Mouse (Mus musculus): ENCODE measurements around the gene Rnf166.
A peak's percentile ranks its signal among the peaks of the same experiment; 100 is the strongest.

Gene Rnf166

DNA sequence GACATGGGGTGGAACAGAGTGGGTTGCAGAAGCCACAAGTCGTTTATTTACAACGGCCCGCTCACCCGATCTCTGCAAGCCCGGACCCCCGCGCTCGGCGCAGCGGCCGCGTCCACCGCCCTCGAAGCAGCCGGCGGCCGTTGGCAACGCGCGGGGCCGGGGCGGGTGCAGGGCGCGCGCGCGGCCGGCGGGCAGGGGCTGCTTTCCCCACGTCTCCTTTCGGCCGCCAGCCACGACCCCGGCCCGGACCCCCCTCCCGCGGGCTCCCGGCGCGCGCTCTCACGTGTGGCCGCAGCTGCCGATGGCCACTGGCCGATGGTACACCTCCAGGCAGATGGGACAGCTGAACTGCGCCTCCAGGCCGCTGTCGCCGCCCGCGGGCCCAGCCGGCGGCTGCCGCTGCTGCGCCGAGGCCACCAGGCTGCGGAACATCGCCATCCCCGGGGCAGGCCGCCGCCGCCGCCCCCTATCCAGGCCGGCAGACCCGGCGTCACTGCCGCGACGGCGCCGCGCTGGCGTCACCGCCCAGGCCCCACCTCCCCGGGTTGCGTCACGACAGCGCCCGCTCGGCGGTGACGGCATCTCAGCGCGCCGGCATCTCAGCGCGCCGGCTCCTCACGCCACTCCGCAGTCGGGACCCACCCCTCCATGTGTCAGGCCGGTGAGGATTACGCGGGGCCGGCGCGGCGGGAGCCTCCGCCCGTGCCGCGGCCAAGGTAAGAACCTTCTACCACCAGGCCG, at the start of gene Rnf166, which contains the start of gene Ctu2:
Gene Rnf166 (minus strand): TSS at position 485 of the 741 bp plus-strand sequence.
Gene Ctu2 (plus strand): TSS at position 564 of the 741 bp plus-strand sequence.
- peak; percentile 82 for DNase-seq (ENCODE audit: low spot score)

DNA sequence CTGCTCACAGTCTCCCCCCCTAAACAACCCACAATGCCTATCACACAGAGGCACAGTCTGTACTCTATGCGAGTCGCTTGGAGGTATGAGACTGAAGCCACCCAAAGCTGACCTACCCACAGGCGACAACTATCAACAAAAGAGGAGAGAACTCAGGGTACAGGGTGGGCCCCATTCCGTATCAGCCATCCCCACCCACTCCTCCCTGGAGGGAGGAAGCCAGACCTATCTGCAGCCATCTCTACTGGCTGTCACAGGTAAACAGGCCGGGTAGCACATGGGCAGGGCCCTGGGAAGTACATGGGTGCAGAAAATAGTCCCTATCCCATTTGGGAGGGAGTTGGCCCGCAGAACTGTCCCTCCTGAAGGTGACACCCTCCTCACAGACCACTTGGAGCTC, 49.1 kb upstream of the Rnf166 start:
- no peak for DNase-seq (ENCODE audit: low spot score)

DNA sequence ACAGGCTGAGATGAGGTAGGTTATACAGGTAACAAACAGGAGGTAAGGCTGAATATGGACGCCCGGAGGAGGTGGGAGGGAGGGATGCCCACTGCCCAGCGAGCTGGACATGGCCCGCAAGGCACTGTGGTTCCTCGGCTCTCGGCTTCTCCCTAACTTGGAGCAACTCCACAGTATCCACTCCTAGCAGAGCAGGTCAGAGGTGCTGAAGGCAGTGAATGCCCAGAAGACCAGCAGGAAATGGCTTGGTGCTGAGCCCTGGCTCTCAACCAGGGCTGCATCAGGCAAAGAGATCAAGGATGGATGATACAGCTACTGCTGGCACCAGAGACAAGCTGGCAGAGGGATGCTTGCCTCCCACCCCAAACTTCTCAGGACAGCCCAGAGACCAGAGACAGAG, 48.6 kb upstream of the Rnf166 start:
- DNase-seq (ENCODE audit: low spot score): no peak

DNA sequence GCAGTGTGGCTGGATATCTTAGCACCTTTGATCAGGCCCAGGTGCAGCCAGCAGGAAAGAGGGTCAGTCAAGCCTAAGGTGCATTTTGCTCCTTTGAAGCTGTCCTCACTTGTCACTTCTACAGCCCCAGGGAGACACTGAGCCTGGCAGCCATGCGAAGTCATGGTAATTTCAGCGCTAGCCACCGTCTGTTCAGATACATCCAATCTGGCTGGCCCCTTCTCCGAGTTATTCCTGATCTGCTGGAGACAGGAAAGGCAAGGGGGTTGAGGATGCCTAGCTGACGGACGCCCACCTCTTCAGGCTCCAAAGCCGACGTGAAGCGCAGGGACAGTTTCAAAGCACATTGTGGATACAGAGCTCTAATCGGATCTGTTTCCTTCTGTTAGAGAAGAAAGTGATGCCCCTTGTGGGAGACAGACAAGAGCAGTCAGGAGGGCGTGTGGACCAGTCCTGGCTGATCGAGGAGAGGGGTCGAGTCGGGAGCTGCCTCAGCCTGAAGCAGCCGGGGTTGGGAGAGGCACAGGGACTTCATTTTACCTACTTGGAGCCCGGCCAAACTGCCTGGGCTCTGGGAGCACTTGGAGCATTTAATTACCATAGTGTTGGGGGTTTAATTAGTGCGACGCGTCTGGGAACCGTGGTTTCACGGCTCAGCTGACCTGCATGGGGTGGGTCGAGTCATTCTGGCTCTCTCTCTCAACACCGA, 47.9 kb upstream of the Rnf166 start:
- DNase-seq (ENCODE audit: low spot score): no peak

DNA sequence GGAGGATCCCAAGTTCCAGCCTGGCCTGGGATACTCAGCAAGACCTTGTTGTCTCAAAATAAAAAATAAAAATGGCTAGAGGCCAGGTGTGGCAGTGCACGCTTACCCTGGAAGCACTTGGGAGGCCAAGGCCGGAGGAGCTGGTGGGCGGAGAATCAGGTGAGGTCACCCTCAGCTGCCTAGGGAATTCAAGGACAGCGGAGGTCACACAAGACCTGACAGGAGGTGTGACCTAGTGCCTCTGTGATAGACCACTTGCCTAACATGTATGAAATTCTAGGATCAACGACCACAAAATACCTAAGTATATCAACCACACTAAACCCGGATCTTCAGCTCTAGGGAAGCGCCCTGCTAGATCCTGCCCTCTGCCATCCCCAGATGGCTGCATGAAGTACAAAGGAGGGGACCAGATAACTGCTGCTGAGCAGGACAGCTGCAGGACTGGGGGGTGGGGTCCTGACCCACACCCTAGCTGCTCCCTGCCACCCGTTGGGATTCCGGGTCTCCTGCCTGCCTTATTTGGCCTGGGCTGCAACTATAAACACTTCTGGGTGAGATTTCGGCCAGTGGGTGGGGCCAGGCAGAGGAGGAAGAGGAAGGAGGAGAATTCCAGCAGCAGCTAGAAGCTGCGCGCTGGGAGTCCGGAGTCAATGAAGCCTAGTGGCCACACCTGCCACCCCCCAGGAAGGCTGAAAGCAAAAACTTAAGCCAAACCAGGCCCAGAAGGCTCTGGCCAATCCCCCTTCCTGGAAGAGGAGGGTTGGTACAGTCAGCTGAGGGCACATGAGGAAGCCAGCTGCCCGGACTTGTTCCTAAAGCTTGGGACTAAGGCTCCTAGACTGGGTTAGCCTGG, 47.2 kb upstream of the Rnf166 start:
- DNase-seq (ENCODE audit: low spot score): no peak

DNA sequence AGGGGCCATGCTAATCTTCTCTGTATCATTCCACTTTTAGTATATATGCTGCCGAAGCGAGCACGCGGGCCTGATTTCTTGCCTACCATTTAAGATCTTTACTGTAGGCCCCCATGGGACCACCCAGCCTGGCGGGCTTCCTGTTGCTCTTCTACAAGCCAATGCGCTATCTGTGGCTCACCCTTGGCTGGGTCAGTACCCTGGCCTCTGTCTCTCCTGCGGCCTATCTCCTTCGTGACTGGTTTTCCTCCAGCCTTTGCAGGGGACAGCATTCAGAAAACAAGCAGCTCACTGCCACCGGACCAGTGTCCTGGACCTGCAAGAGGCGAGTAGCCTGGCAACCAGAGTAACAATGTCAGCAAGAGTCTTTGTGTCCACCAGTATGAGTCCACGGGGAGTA, 44.7 kb upstream of the Rnf166 start:
- no peak for DNase-seq (ENCODE audit: low spot score)

DNA sequence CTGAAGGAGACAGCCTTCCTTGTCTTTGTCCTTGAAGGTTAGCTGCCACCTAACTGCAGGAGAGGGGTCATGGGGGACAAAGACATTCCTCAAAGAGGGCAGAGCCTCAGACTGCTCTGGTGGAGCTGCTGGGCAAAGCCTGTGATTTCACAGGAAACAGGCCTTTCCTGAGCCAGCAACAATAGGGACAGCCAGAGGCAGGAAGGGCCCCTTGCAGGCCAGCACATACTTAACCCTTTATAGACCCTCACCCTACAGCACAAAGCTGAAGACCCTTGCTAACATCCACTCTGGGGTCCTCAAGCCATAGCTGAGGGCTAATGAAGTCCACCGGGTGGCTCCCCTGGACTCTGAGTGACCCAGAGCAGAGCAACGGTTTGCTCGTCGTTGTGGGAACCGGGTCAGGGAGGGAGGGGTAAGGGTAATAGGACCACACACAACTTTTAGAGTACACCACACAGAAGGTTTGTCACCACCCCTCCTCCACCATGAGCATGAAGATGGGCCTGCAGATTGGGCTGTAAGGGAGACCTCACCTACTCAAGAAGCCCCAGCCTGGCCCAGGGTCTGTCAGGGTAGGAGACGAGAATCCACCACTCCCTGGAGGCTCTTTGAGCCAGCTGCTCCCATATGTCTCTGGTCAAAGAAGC, 41.8 kb upstream of the Rnf166 start:
- no peak for DNase-seq (ENCODE audit: low spot score)

DNA sequence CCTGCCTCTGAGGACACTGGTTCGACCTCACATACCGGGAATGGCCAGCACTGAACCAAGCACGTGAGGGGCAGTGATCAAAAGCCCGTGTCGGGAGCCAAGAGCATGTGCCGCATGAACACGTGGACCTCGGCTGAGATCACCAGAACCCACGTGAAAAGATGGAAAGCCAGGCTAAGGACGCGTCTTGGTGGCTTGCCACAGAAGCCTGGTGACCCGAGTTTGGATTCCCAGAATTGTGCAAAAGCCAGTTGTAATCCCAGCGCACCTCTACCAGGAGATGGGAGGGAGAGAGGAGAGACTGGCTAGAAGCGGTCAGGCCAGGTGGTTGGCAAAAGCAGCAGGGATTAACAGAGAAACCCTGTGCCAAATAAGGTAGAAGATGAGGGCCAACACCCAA, 39.8 kb upstream of the Rnf166 start:
- no peak for DNase-seq (ENCODE audit: low spot score)

DNA sequence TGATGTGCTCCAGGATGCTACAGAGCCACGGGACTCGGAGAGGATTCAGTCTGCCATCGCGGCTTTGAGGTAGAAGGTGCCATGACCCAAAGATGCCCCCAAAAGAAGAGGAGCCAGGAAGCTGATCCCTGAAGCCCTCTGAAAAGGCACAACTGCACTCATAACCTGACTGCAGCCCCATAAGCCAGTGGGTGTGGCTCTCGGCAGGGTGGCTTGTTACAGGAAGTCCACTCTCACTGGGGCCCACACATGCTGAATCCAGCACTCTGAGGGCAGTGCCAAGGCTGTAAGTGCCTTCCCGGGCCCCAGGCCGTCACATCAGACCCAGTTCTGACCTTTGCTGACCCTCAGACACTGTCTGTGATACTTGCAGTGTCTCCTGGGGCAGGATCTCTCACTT, 36.5 kb upstream of the Rnf166 start:
- DNase-seq (ENCODE audit: low spot score): no peak

DNA sequence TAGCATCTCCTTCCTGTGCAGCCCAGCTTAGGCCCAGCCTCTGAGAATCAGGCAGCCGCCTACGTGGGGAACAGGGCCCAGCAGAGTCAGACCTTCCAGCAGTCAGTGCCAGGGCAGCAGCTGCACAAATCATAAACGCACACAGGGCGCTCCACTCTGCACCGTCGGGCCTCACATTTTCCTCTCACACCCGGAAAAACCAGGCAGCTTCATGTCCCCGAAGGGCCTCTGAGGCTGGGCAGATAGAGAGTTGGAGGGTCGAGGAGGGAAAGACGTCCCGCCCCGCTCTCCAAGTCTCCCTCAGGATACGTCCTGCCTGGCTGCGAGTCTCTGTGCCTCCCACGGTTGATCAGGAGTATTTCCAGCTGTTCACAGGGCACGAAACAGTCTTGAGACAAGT, 35.7 kb upstream of the Rnf166 start:
- DNase-seq (ENCODE audit: low spot score): no peak

DNA sequence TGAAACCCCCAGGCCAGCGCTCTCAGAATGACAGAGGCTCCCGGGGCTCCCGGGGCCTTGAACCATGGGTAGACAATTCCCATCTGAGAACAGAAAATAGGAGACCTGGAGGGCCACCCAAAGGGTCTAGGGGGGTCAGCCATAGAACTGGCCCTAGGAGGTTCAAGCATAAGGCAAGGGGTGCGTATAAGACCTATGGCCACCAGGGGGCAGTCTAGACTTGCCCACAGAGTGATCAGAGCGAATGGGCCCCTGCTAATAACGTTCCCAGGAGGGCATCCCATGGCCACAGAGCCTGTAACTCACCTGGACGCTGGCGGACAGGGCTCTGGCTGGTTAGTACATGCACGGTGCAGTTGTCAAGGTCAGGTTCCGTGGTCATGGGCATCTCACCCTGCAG, 25.0 kb upstream of the Rnf166 start:
- DNase-seq (ENCODE audit: low spot score): peak; percentile 41

DNA sequence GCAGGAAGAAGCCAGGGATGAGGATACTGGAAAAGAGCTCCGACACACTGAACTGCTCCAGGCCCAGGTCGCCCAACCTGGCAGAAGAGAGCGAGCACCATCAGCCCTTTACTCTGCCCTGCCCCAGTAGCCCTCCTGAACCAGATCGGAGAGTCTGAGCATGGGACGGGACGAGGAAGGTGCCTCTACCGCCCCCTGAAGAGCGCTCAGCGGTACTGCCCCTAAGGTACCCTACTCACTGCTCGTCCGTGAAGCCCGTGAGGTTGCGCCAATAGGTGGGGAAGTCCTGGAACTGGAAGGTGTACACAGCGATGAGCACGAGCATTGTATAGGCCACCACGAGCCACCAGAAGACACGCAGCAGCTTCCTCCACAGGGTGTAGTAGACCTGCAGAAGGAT, 22.0 kb upstream of the Rnf166 start:
- DNase-seq (ENCODE audit: low spot score): no peak

DNA sequence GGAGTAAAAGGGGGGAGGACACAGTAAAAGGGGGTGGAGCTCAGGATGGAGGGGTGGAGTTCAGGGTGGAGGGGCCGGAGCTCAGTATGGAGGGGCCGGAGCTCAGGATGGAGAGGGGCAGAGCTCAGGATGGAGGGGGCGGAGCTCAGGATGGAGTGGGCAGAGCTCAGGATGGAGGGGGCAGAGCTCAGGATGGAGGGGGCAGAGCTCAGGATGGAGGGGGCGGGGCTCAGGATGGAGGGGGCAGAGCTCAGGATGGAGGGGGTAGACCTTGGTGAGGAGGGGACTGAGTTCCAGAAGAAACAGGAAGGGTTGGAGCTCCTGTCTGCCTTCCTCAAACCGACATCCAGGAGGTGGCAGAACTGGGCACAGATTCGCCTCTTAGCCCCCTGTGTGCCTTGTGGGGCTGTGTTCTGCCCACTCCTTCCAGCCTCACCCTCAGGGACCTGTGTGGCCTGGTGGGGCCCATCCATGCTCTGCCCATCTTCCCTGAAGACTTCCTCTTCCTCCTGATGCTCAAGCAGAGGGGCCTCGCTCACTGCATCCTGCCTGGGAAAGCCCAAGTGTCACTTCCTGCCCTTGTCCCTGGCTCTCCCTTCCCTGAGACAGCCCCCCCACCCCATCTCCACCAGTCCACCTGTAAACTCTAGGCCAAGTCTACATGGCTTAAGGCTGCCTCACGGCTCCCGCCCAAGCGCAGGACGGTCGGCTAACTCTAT, 21.3 kb upstream of the Rnf166 start:
- no peak for DNase-seq (ENCODE audit: low spot score)

DNA sequence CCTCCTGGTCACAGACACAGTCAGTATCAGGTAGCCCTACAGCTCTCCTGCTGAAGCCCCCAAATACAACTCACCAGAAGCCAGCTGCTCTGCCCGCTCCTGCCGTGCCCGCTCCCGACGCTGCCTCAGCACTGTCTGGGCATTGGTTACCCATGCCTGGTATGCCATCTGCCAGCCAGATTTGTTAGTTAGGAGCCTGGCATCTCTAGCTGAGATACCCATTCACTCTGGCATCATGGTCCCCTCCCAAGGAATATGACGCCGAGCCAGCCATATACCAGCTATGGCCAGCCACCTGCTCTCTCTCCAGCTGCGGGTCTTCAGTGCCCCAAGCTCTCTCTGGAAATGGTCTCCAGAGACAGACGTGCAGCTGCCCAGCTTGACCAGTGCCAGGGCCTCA, 12.5 kb upstream of the Rnf166 start:
- DNase-seq (ENCODE audit: low spot score): no peak

DNA sequence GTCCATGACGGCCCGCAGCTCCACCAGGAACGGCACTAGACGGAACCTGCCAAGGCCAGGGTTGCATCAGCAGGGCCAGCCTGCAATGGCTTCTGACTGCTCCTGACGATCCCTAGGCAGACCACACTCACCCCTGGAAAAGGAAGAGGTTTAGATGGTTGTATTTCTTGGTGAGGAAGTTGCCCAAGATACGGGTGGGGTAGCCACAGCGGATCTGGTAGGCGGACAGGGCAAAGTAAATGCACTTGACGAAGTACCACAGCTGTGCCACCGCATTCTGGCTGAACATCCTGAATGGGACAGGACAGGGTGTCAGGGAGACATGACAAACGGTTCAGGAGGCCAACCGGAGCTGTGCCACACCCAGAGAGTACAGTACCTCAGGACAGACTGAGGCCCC, 9.0 kb upstream of the Rnf166 start:
- DNase-seq (ENCODE audit: low spot score): no peak

DNA sequence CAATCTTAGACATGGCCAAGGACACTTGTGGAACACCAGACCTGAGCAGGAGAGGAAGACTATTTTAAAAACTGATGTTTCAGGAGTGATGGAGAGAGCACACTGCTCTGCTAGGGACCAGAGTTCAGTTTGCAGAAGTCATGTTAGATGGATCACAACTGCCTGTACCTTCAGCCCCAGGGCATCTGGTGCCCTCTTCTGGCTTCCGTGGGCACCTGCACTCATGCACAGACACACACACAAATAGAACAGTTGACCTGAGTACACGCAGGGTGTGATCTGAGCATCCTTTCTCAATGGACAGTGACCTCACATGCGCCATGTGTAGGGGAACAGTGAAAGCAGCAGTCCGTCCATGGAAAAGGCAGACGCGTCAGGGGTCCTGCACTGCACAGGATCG, 8.0 kb upstream of the Rnf166 start:
- DNase-seq (ENCODE audit: low spot score): no peak

DNA sequence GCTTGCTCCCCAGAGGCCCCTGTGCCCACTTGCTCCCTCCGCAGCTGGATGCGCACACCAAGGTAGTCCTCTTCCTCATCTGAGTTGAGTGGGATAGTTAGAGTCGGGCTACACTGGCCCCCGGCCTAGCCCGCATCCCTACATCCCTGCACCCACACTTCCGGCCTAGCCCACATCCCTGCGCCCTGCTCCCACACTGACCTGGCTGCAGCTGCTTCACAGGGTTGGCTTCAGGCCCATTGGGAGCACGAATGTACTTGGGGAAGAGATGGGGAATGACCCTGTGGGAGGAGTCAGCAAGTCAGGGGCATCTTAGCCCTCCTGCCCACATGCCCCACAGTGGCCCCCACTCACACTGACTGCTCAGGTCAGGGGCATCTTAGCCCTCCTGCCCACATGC, 6.6 kb upstream of the Rnf166 start:
- DNase-seq (ENCODE audit: low spot score): no peak

DNA sequence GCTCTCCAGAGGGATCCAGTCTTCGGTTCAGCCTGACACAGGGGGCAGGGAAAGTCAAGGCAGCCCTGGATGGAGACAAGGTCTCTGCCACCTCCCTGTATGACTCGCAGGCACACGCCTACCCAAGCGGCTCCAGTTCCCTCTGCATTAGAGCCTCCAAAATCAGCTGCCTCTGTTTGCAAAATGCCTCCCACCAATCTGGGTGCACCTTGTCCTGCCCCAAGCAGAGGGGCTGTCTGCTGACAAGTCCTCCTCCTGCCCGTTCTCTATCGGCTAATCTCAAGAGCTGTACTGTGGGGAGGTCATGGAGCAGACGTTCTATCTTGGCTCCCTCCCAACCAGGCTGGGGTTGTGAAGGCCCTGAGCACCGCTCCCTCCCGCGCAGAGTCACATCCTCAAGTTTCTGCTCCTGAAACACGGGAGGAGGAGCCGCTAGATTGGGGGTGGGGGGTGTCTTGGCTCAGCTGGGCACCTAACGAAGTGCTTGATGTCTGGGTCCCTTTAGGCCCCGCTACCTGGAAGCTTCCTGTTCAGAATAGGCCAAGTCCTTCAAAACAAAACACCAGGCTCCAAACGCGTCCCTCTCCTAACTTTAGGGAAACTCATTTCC, 808 bp downstream of the Rnf166 start:
- no peak for DNase-seq (ENCODE audit: low spot score)

DNA sequence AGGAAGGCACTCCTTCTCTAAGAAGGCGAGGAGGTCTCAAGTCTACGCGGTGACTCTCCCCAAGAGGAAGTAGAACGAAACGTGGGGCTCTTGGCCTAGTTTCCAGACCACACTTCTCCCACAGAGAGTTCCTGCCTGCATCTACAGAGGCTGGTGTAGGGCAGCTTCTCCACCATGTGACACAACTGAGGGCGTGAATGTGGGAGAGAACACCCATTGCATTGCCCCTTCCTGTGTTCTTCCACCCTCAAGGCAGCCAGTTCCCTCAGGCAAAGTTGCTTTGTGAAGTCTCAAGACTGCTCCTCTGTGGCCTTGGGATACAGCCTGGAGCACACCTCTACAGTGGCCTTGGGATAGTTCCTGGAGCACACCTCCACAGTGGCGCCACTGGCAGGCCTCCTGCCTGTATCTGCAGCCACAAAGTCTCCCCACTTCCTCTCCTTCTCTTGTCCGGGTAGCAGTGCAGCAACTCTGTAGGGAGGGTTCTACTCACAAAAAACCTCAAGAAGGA, 1.9 kb downstream of the Rnf166 start:
- DNase-seq (ENCODE audit: low spot score): no peak

DNA sequence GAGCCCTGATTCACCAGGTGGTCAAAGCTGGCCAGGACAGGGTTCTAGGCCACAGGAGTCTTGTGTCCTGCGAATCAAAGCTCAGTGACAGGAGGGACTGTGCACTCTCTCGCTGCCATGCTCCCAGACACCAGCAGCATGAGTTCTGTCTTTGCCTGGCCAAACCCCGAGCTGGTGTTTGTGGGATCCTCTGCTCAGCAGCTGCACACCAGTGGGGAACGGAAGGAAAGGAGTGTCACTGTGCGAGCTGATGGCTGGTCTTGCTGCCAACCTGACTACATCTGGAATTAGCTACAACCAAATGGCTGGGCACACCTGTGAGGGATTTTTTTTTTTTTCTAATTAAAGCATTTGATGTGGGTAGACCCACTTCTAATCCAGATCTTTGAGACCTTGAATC, 5.2 kb downstream of the Rnf166 start:
- no peak for DNase-seq (ENCODE audit: low spot score)

DNA sequence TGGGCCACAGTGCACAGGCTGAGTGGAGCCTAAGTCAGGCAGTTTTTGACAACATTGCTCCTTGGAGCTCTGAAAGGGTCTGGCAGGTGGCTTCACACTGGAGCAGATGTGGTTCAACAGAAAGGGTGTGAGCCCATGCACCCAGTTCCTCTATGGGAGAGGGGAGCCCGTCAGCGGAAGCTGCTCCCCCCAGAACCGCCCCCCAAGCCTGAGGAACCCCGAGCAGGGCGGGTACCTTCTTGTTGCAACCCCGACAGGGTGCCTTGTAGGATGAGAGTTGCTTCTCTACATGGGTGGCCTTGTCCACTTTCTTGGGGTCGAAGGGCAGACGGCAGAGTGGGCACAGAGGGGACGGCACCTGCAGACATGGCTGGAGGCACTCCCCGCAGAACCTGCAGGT, 5.9 kb downstream of the Rnf166 start:
- no peak for DNase-seq (ENCODE audit: low spot score)

Measured in urinary bladder, postnatal 10 days (tissue).